Mouse (Mus musculus): ENCODE measurements around the gene Ank. TPM values are rescaled to one million over a fixed set of nuclear protein-coding genes. Genes with fewer than 3 reads are reported as not detected.
A peak's percentile ranks its signal among the peaks of the same experiment; 100 is the strongest.

Ank gene
- total RNA-seq, 2 experiments from 2014 or later: 107 to 112 TPM

- intact Hi-C loops (cut with DNase I): no loop called here
Observed at GRCm38 (mm10) chr15:27528896-27529295, 62.4 kb downstream of the Ank start.

GRCm38 (mm10) chr15:27530023-27530422 is 63.5 kb downstream of the Ank start:
- intact Hi-C loops (cut with DNase I): no loop called here
- DNase-seq: no peak

More at GRCm38 (mm10) chr15:27528896-27529295, 62.4 kb downstream of the Ank start:
- DNase-seq: no peak

GRCm38 (mm10) chr15:27533036-27533435 is 66.6 kb downstream of the Ank start:
- intact Hi-C loops (cut with DNase I): no loop called here
- DNase-seq: no peak

- DNase-seq: no peak
Observed at GRCm38 (mm10) chr15:27535681-27536080, 69.2 kb downstream of the Ank start.

GRCm38 (mm10) chr15:27536186-27536585 is 69.7 kb downstream of the Ank start:
- intact Hi-C loops (cut with DNase I): loop anchor here (5.0 kb wide), 1 partner anchor 69 kb away; the partner anchor contains the start of gene Ank

More at GRCm38 (mm10) chr15:27535681-27536080, 69.2 kb downstream of the Ank start:
- intact Hi-C loops (cut with DNase I): loop anchor here (5.0 kb wide), 1 partner anchor 68 kb away; the partner anchor contains the start of gene Ank

GRCm38 (mm10) chr15:27536771-27537170 is 70.3 kb downstream of the Ank start:
- no peak for DNase-seq
- intact Hi-C loops (cut with DNase I): loop anchor here (5.0 kb wide), 1 partner anchor 69 kb away; the partner anchor contains the start of gene Ank

More at GRCm38 (mm10) chr15:27536186-27536585, 69.7 kb downstream of the Ank start:
- no peak for DNase-seq

GRCm38 (mm10) chr15:27537519-27538223 is 71.2 kb downstream of the Ank start:
- DNase-seq: peak in 1 of 2 experiments; percentile 34
- intact Hi-C loops (cut with DNase I): loop anchor here (5.0 kb wide), 1 partner anchor 70 kb away; the partner anchor contains the start of gene Ank

GRCm38 (mm10) chr15:27539745-27540144 is 73.3 kb downstream of the Ank start:
- intact Hi-C loops (cut with DNase I): loop anchor here (5.0 kb wide), 1 partner anchor 72 kb away; the partner anchor contains the start of gene Ank
- DNase-seq: peak in 1 of 2 experiments; percentile 50

GRCm38 (mm10) chr15:27545203-27545602 is 78.7 kb downstream of the Ank start:
- intact Hi-C loops (cut with DNase I): no loop called here

GRCm38 (mm10) chr15:27548110-27548509 is 81.6 kb downstream of the Ank start:
- intact Hi-C loops (cut with DNase I): no loop called here
- no peak for DNase-seq

More at GRCm38 (mm10) chr15:27545203-27545602, 78.7 kb downstream of the Ank start:
- no peak for DNase-seq

- no peak for DNase-seq
- intact Hi-C loops (cut with DNase I): no loop called here
Observed at GRCm38 (mm10) chr15:27549071-27549470, 82.6 kb downstream of the Ank start.

GRCm38 (mm10) chr15:27549878-27550277 is 83.4 kb downstream of the Ank start:
- intact Hi-C loops (cut with DNase I): no loop called here
- no peak for DNase-seq

GRCm38 (mm10) chr15:27550358-27550992 is 84.0 kb downstream of the Ank start:
- intact Hi-C loops (cut with DNase I): no loop called here
- DNase-seq: no peak

- intact Hi-C loops (cut with DNase I): no loop called here
- no peak for DNase-seq
Observed at GRCm38 (mm10) chr15:27551117-27552114, 84.9 kb downstream of the Ank start.

GRCm38 (mm10) chr15:27552129-27552700 is 85.7 kb downstream of the Ank start:
- intact Hi-C loops (cut with DNase I): no loop called here
- DNase-seq: no peak

GRCm38 (mm10) chr15:27553554-27553953 is 87.1 kb downstream of the Ank start:
- no peak for DNase-seq
- intact Hi-C loops (cut with DNase I): no loop called here

- no peak for DNase-seq
- intact Hi-C loops (cut with DNase I): no loop called here
Observed at GRCm38 (mm10) chr15:27558456-27559147, 92.1 kb downstream of the Ank start.

- DNase-seq: no peak
- intact Hi-C loops (cut with DNase I): loop anchor here (5.0 kb wide), 1 partner anchor 78 kb away; no protein-coding TSS in a partner anchor
Observed at GRCm38 (mm10) chr15:27560315-27560714, 93.8 kb downstream of the Ank start.
